In genomic region chr2:59131044-59131443, GRCm38 (mm10) we compare ENCODE assay signal across 22 mouse cellular contexts.
"Had no signal": no experiment of that assay in that cellular context is flagged by ENCODE, and none has a peak within 500 bp of the region (broad histone marks: within the 10 kb centered on the region; RNA-seq: fewer than 3 reads in every experiment).

No protein-coding gene starts in this region.

- H3K4me3 ChIP-seq: limb, embryonic 12.5 days; limb, embryonic 15.5 days; liver, embryonic 15.5 days; midbrain, embryonic 12.5 days; midbrain, embryonic 15.5 days; neural tube, embryonic 12.5 days; neural tube, embryonic 15.5 days had no signal

- H3K27me3 ChIP-seq: limb, embryonic 12.5 days; limb, embryonic 15.5 days; liver, embryonic 15.5 days; midbrain, embryonic 12.5 days; midbrain, embryonic 15.5 days; neural tube, embryonic 12.5 days; neural tube, embryonic 15.5 days had no signal

- H3K9me3 ChIP-seq: limb, embryonic 12.5 days; limb, embryonic 15.5 days; liver, embryonic 15.5 days; midbrain, embryonic 12.5 days; midbrain, embryonic 15.5 days; neural tube, embryonic 12.5 days; neural tube, embryonic 15.5 days had no signal

- H3K4me1 ChIP-seq: limb, embryonic 12.5 days; limb, embryonic 15.5 days; liver, embryonic 15.5 days; midbrain, embryonic 15.5 days; neural tube, embryonic 12.5 days; neural tube, embryonic 15.5 days had no signal

- H3K4me2 ChIP-seq: limb, embryonic 12.5 days; limb, embryonic 15.5 days; liver, embryonic 15.5 days; lung, embryonic 14.5 days; midbrain, embryonic 12.5 days; midbrain, embryonic 15.5 days; neural tube, embryonic 12.5 days; neural tube, embryonic 15.5 days had no signal

- H3K27ac ChIP-seq: hindbrain, postnatal 0 days; kidney, postnatal 0 days; limb, embryonic 12.5 days; limb, embryonic 15.5 days; liver, embryonic 15.5 days; macrophage; midbrain, embryonic 12.5 days; midbrain, embryonic 15.5 days; neural tube, embryonic 12.5 days; neural tube, embryonic 15.5 days; stomach, postnatal 0 days had no signal

- ATAC-seq: hindbrain, postnatal 0 days; inflammation-experienced regulatory T-cells, adult 6 months; lung, postnatal 0 days; midbrain, embryonic 15.5 days had no signal

- DNase-seq: kidney, postnatal 25 days; left cerebral cortex, postnatal 4 days; lung, embryonic 14.5 days; right cerebral cortex, adult 18-20 months; right cerebral cortex, postnatal 14 days; right cerebral cortex, postnatal 4 days; thymus, adult 2 months; thymus, postnatal 14 days; thymus, postnatal 4 days had no signal

- H3K9ac ChIP-seq: limb, embryonic 12.5 days; limb, embryonic 15.5 days; liver, embryonic 15.5 days; lung, embryonic 14.5 days; midbrain, embryonic 12.5 days; midbrain, embryonic 15.5 days; neural tube, embryonic 12.5 days; neural tube, embryonic 15.5 days had no signal

- H3K36me3 ChIP-seq: limb, embryonic 12.5 days; limb, embryonic 15.5 days; liver, embryonic 15.5 days; midbrain, embryonic 12.5 days; midbrain, embryonic 15.5 days; neural tube, embryonic 12.5 days; neural tube, embryonic 15.5 days had no signal
